Mouse (Mus musculus): ENCODE data around the gene Slc8b1. TPM values are rescaled to one million over a fixed set of nuclear protein-coding genes. Genes with fewer than 3 reads are reported as not detected.

Slc8b1 gene
- polyA plus RNA-seq, 1 experiment from 2014 or later: 27.4 TPM

- peaks cover 78% of the 10 kb centered on the region for H3K36me3 ChIP-seq (ENCODE audit: inconsistent target)
- H3K27ac ChIP-seq: no peak overlapping the region
- no peak overlapping the region for H3K4me3 ChIP-seq (ENCODE audit: inconsistent target)
- peaks cover 7% of the 10 kb centered on the region for H3K79me2 ChIP-seq (ENCODE audit: inconsistent target)
- 67% methylated on average over 5 of the region's 5 CpGs for WGBS (ENCODE audit: missing documents)
Observed at GRCm38 (mm10) chr5:120525737-120526136, 14.8 kb downstream of the Slc8b1 start.

GRCm38 (mm10) chr5:120526311-120526710 lies 15.3 kb downstream of the Slc8b1 start:
- no peak overlapping the region for H3K4me3 ChIP-seq (ENCODE audit: inconsistent target)
- H3K79me2 ChIP-seq (ENCODE audit: inconsistent target): peaks cover 1% of the 10 kb centered on the region; the same call in 1 of the 2 replicates
- H3K27ac ChIP-seq: no peak overlapping the region
- H3K36me3 ChIP-seq (ENCODE audit: inconsistent target): peaks cover 78% of the 10 kb centered on the region
- 46% methylated on average over 9 of the region's 11 CpGs for WGBS (ENCODE audit: missing documents)

GRCm38 (mm10) chr5:120527296-120527964 lies 16.5 kb downstream of the Slc8b1 start:
- no peak overlapping the region for H3K27ac ChIP-seq
- peaks cover 77% of the 10 kb centered on the region for H3K36me3 ChIP-seq (ENCODE audit: inconsistent target)
- H3K4me3 ChIP-seq (ENCODE audit: inconsistent target): no peak overlapping the region
- H3K79me2 ChIP-seq (ENCODE audit: inconsistent target): no peaks in the 10 kb centered on the region
- WGBS (ENCODE audit: missing documents): 30% methylated on average over 18 of the region's 20 CpGs

- H3K4me3 ChIP-seq (ENCODE audit: inconsistent target): no peak overlapping the region
- H3K79me2 ChIP-seq (ENCODE audit: inconsistent target): no peaks in the 10 kb centered on the region
- H3K36me3 ChIP-seq (ENCODE audit: inconsistent target): peaks cover 72% of the 10 kb centered on the region; the same call in 1 of the 2 replicates
- WGBS (ENCODE audit: missing documents): 91% methylated on average over 8 of the region's 8 CpGs
- no peak overlapping the region for H3K27ac ChIP-seq
Observed at GRCm38 (mm10) chr5:120531631-120532030, 20.7 kb downstream of the Slc8b1 start.

DNA sequence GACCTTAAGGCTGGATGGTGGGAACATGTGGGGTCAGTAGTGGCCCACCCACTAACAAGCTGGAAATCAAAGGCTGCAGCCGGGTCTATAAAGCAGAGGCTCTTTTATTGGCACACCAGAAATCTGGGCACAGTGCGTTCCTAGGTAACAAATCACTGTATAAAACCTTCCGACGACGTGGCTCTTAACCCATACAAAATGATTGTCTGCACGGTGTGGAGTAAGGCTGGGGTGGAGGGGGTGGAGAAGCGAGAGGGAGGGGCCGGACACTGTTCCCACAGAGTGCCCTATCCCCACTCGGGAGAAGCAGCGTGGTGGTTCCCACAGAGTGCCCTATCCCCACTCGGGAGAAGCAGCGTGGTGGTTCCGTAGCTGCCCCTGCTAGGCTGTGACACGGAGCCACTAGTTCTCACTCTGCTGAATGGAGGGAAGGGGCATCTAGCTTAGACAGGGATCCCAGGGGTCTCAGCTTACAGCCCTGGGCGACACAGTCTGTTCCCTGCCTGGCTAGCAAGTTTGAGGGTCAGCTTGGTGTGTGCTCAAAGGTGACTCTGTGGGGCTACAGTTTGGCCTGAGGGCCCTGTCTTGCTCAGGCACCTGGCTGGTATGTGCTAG lies 23.2 kb downstream of the Slc8b1 start:
- H3K27ac ChIP-seq: no peak overlapping the region
- H3K4me3 ChIP-seq (ENCODE audit: inconsistent target): no peak overlapping the region
- 96% methylated on average over 15 of the region's 15 CpGs for WGBS (ENCODE audit: missing documents)
- peaks cover 82% of the 10 kb centered on the region for H3K36me3 ChIP-seq (ENCODE audit: inconsistent target)
- no peaks in the 10 kb centered on the region for H3K79me2 ChIP-seq (ENCODE audit: inconsistent target)

- WGBS (ENCODE audit: missing documents): 90% methylated on average over 2 of the region's 2 CpGs
- H3K4me3 ChIP-seq (ENCODE audit: inconsistent target): no peak overlapping the region
- peaks cover 82% of the 10 kb centered on the region for H3K36me3 ChIP-seq (ENCODE audit: inconsistent target)
- H3K79me2 ChIP-seq (ENCODE audit: inconsistent target): no peaks in the 10 kb centered on the region
- H3K27ac ChIP-seq: no peak overlapping the region
Observed at GRCm38 (mm10) chr5:120534686-120535075, 23.7 kb downstream of the Slc8b1 start.

DNA sequence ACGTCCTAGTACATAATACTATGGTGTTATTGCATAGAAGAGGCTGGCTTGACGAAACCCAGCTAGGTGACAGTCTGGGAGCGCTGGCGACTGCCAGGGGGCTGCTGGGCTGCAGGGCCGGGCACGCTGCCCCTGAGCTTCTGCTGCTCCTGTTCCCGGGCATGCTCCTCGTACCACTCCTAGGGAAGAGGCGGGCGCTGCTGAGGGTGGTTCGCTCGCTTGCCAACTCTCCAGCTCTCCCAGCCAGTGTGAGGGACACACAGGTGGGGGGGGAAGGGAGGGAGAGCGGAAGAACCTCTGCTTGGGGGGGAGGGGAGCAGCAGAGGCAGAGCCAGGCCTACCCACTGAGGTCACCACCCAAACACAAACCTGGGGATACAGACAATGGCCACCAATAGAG lies 25.1 kb downstream of the Slc8b1 start:
- Histone ChIP-seq H3K27ac (no peak overlapping the region), H3K36me3 (ENCODE audit: inconsistent target) (peaks cover 82% of the 10 kb centered on the region), H3K79me2 (ENCODE audit: inconsistent target) (no peaks in the 10 kb centered on the region), H3K4me3 (ENCODE audit: inconsistent target) (no peak overlapping the region)
- WGBS (ENCODE audit: missing documents): 95% methylated on average over 9 of the region's 13 CpGs

DNA sequence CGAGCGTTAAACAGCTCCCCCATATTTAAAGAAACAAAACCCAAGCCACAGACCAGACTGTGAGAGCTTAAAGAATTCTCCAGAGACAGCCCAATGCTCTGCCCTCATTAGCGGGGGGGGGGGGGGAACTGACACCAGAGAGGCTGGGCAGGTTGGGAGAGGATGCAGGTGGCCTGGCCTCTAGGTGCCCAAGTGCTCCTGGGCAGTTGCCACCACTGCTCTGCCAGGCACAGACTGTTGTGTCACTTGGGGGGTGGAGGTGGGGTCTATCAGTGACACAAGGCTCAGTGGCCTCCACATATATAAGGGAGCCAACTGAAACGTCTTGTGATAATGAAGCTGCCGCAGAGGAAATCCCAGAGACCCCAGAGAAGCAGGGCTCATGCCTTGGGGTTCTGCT lies 25.7 kb downstream of the Slc8b1 start:
- Histone ChIP-seq H3K79me2 (ENCODE audit: inconsistent target) (no peaks in the 10 kb centered on the region), H3K4me3 (ENCODE audit: inconsistent target) (no peak overlapping the region), H3K36me3 (ENCODE audit: inconsistent target) (peaks cover 83% of the 10 kb centered on the region), H3K27ac (no peak overlapping the region)
- 86% methylated on average over 5 of the region's 5 CpGs for WGBS (ENCODE audit: missing documents)

GRCm38 (mm10) chr5:120548236-120548850 lies 37.4 kb downstream of the Slc8b1 start:
- H3K79me2 ChIP-seq (ENCODE audit: inconsistent target): no peaks in the 10 kb centered on the region
- H3K4me3 ChIP-seq (ENCODE audit: inconsistent target): no peak overlapping the region
- H3K36me3 ChIP-seq (ENCODE audit: inconsistent target): peaks cover 69% of the 10 kb centered on the region
- 98% methylated on average over 11 of the region's 11 CpGs for WGBS (ENCODE audit: missing documents)
- H3K27ac ChIP-seq: no peak overlapping the region

DNA sequence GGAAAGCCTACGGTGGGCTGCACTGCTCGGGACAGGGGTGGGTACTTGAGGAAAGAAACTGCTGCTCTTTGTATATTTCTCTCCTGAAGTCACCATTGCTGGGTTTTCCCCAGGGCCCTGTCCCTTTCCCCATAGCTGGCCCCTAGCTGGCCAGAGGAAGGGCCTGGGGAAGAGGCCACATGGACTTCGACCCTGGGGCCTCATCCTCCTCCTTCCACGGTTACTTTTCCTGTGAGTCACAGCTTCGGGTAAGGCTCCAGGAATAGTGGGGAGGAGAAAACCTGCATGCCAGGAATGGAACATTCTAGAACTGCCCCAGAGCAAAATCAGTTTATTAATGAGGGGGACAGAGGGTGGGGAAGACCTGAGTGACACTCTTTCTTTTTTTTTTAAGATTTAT lies 39.2 kb downstream of the Slc8b1 start:
- 81% methylated on average over 4 of the region's 5 CpGs for WGBS (ENCODE audit: missing documents)
- H3K79me2 ChIP-seq (ENCODE audit: inconsistent target): no peaks in the 10 kb centered on the region
- peaks cover 69% of the 10 kb centered on the region for H3K36me3 ChIP-seq (ENCODE audit: inconsistent target)
- no peak overlapping the region for H3K4me3 ChIP-seq (ENCODE audit: inconsistent target)
- no peak overlapping the region for H3K27ac ChIP-seq

GRCm38 (mm10) chr5:120550673-120551072 lies 39.7 kb downstream of the Slc8b1 start:
- H3K4me3 ChIP-seq (ENCODE audit: inconsistent target): no peak overlapping the region
- H3K36me3 ChIP-seq (ENCODE audit: inconsistent target): peaks cover 73% of the 10 kb centered on the region
- H3K27ac ChIP-seq: no peak overlapping the region
- H3K79me2 ChIP-seq (ENCODE audit: inconsistent target): no peaks in the 10 kb centered on the region
- WGBS (ENCODE audit: missing documents): 100% methylated on average over 4 of the region's 5 CpGs

- no peak overlapping the region for H3K4me3 ChIP-seq (ENCODE audit: inconsistent target)
- peaks cover 40% of the 10 kb centered on the region for H3K79me2 ChIP-seq (ENCODE audit: inconsistent target)
- WGBS (ENCODE audit: missing documents): 96% methylated on average over 24 of the region's 24 CpGs
- H3K27ac ChIP-seq: no peak overlapping the region
- peaks cover 68% of the 10 kb centered on the region for H3K36me3 ChIP-seq (ENCODE audit: inconsistent target)
Observed at GRCm38 (mm10) chr5:120555871-120556270, 44.9 kb downstream of the Slc8b1 start.

- peak overlapping the region; percentile 73 for H3K4me3 ChIP-seq (ENCODE audit: inconsistent target)
- WGBS (ENCODE audit: missing documents): 61% methylated on average over 8 of the region's 8 CpGs
- H3K27ac ChIP-seq: peak overlapping the region; percentile 93
- H3K79me2 ChIP-seq (ENCODE audit: inconsistent target): peaks cover 50% of the 10 kb centered on the region
- peaks cover 46% of the 10 kb centered on the region for H3K36me3 ChIP-seq (ENCODE audit: inconsistent target)
Observed at GRCm38 (mm10) chr5:120558041-120558440, 47.1 kb downstream of the Slc8b1 start.

DNA sequence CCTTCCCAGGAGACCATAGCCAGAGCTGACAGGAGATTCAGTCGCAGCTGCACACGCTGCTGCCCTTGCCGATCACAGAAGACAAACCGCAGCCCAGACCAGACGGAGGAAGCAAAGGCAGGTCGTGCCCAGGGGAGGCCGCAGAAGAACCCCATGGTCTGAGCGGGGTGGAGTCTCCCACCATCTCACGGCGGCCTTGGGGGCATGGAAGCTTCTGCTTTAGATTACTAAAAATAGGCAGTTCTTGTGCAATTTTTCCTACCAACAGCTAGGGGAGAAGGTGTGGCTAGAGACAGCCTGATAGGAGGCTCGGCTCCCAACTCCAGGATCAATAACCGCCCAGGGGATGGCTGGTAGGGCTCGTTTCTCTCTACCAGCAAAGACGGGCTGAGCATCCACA lies 47.8 kb downstream of the Slc8b1 start:
- Histone ChIP-seq H3K4me3 (ENCODE audit: inconsistent target) (peak overlapping the region; percentile 73), H3K36me3 (ENCODE audit: inconsistent target) (peaks cover 39% of the 10 kb centered on the region), H3K27ac (peak overlapping the region; percentile 93), H3K79me2 (ENCODE audit: inconsistent target) (peaks cover 55% of the 10 kb centered on the region)
- 3% methylated on average over 14 of the region's 14 CpGs for WGBS (ENCODE audit: missing documents)

GRCm38 (mm10) chr5:120560129-120560615 lies 49.2 kb downstream of the Slc8b1 start:
- WGBS (ENCODE audit: missing documents): 17% methylated on average over 9 of the region's 9 CpGs
- Histone ChIP-seq H3K79me2 (ENCODE audit: inconsistent target) (peaks cover 59% of the 10 kb centered on the region), H3K4me3 (ENCODE audit: inconsistent target) (peak overlapping the region; percentile 73), H3K36me3 (ENCODE audit: inconsistent target) (peaks cover 27% of the 10 kb centered on the region), H3K27ac (peak overlapping the region; percentile 93)

All from macrophage (primary cell).